Mouse (Mus musculus) cortical plate, adult 2 months (tissue): Measurements from ENCODE around the gene Plk3.

ENCODE experiments used
- CTCF ChIP-seq: fragments of 200-500 bp; IDR thresholded peaks from 2 replicates; pipeline ENCODE4 v1.5.1; 2011; ENCODE audit warnings: mild to moderate bottlenecking, control low read depth, low read length; ENCODE audit not compliant: insufficient read depth; ENCODE audit errors: extremely low read depth
- POLR2A ChIP-seq: fragments of 200-500 bp; IDR thresholded peaks from 2 replicates; pipeline ENCODE4 v1.6.1; 2011; ENCODE audit warnings: mild to moderate bottlenecking, low read length, control low read depth; ENCODE audit not compliant: insufficient read depth; ENCODE audit errors: extremely low read depth

DNA sequence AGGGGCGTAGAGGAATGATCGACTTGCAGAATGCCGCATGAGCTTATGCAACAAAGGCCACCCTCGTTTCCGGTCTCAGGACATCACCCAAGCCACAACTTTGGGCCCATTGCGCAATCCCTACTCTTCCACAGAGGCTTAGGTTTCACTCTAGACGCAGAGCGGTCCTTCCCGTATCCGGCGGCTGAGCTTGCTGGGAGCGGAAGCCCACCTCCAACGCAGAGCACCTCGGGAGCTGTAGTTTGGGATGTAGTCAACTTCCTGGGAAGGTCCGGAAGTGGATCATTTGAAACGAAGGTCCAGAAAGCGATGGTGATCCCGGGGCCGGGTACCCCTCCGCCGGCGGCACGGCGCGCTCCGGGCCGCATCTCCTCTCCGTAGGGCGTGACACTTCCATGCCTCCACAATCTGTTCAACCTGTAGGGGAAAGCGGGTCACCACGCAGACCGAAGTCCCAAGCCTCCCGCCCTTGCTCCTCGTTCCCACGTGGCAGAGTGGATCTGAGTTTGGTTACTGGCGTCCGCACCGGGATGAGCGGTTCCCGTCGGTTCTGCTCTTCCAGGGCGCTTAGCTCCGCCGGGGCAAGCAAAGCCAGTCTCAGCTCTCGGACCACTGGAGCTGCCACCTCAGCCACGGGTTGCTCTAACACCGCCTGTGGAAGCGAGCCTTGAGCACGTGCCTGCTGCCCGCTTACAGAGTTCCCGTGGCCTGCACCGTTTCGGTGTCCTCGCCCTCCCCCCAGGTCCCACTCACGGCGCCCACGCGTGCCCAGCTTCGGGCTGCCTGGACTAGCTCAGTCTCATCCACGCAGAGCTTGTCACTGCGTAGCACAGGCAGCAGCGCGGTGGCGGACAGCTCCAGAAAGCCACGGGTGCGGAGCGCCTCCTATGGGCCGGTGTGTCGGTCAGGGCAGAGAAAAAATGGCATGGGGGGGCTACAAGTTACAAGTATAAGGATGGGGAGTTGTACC is 13.0 kb downstream of the Plk3 start:
- TF ChIP-seq CTCF (peak; percentile 73), POLR2A (peak; percentile 95)
